Mouse (Mus musculus) liver, adult 2 months (tissue): ENCODE data around the gene Gm20388. TPM values are rescaled to one million over a fixed set of nuclear protein-coding genes. Genes with fewer than 3 reads are reported as not detected.

Experiments
- DNase-seq: peaks from one replicate; pipeline ENCODE4 v3.0.0-alpha.2; 2011; ENCODE audit warnings: low read depth, low spot score; ENCODE audit errors: extremely low read depth
- H3K27ac ChIP-seq: fragments of 200-500 bp; replicated peaks from 2 replicates; pipeline ENCODE4 v1.5.1; 2012; ENCODE audit warnings: low read depth, mild to moderate bottlenecking, control low read depth, inconsistent platforms, low read length; ENCODE audit not compliant: insufficient read depth
- H3K27me3 ChIP-seq: fragments of 200-500 bp; 2 replicates; pipeline ENCODE4 v1.6.1; 2012; ENCODE audit warnings: mild to moderate bottlenecking, moderate library complexity, low read length, inconsistent platforms; ENCODE audit not compliant: control insufficient read depth, insufficient read depth
- H3K36me3 ChIP-seq: fragments of 200-500 bp; 2 replicates; pipeline ENCODE4 v1.6.1; 2012; ENCODE audit warnings: low read length, inconsistent platforms; ENCODE audit not compliant: control insufficient read depth, insufficient read depth
- H3K4me1 ChIP-seq: fragments of 200-500 bp; 2 replicates; pipeline ENCODE4 v1.6.1; 2011; ENCODE audit warnings: low read length; ENCODE audit not compliant: control insufficient read depth, insufficient read depth
- H3K4me3 ChIP-seq: fragments of 200-500 bp; 2 replicates; pipeline ENCODE4 v1.5.1; 2011; ENCODE audit warnings: low read depth, mild to moderate bottlenecking, control low read depth, low read length, moderate library complexity; ENCODE audit not compliant: insufficient read depth
- H3K79me2 ChIP-seq: fragments of 200-500 bp; 2 replicates; pipeline ENCODE4 v1.6.1; 2012; ENCODE audit warnings: inconsistent platforms, mild to moderate bottlenecking, low read length, moderate library complexity; ENCODE audit not compliant: control insufficient read depth, insufficient read depth
- H3K9ac ChIP-seq: fragments of 200-500 bp; 2 replicates; pipeline ENCODE4 v1.6.1; 2012; ENCODE audit warnings: low read depth, mild to moderate bottlenecking, control low read depth, inconsistent platforms, low read length
- CTCF ChIP-seq: fragments of 200-500 bp; IDR thresholded peaks from 2 replicates; pipeline ENCODE4 v1.5.1; 2011; ENCODE audit warnings: low read depth, low read length, control low read depth
- POLR2A ChIP-seq: fragments of 200-500 bp; IDR thresholded peaks from 2 replicates; pipeline ENCODE4 v1.6.1; 2011; ENCODE audit warnings: low read length, control low read depth; ENCODE audit not compliant: insufficient read depth; ENCODE audit errors: extremely low read depth
- WGBS: fragments of 180-500 bp; shearing (Covaris S2); methylation state at CpG from one replicate; pipeline ENCODE4 v1.1.7; 2018; 5-methylcytosine and 5-hydroxymethylcytosine counted together
- polyA plus RNA-seq: library from polyadenylated mRNA; depleted of rRNA; stranded (reverse); fragments of >200 nt; gene quantifications from 2 replicates; pipeline ENCODE4 v1.2.3, GENCODE M21; 2012
- total RNA-seq: library from RNA; depleted of rRNA; stranded (reverse); fragments of >200 nt; gene quantifications from 2 replicates; pipeline ENCODE4 v1.2.3, GENCODE M21; 2014

The Gm20388 gene
- total and polyA plus RNA-seq, 2 experiments: 6.4 to 19.9 TPM

DNA sequence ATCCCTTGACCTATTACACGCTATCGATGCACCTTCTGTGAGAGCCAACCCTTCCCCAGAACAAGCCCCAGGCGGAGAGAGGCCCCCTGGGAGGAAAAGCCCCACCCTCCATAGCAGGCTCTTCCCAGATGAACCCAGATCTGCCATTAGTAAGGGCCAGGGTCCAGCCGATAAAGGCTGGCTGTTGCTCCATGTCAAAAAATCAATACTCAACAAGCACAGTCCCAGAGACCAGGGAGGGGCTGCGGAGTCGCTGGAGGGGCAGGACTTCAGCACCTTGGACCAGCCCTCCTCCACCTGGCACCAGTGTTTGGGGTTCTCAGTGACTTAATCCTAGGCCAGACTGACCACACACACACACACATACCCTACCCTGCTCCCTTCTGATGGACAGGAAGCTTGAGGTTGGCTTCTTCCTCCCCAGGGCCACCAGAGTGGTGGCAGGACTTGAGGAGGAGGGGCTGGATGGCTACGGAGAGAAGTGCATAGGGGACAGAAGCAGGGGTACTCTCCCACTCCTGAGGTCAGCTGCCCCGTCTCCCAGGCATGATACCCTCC, 2407.4 kb downstream of the Gm20388 start:
- DNase-seq: peak; percentile 91
- no peaks in the 10 kb centered on the region for H3K27me3 ChIP-seq
- no peaks in the 10 kb centered on the region for H3K36me3 ChIP-seq
- peak overlapping the region; percentile 57 for H3K27ac ChIP-seq
- 14% methylated on average over 8 of the region's 8 CpGs for WGBS
- H3K4me1 ChIP-seq: peaks cover 59% of the 10 kb centered on the region
- H3K4me3 ChIP-seq: no peak overlapping the region
- H3K9ac ChIP-seq: peak overlapping the region; percentile 3; the same call in 1 of the 2 replicates
- TF ChIP-seq POLR2A (no peak), CTCF (no peak)
- H3K79me2 ChIP-seq: peaks cover 13% of the 10 kb centered on the region; the same call in 1 of the 2 replicates

DNA sequence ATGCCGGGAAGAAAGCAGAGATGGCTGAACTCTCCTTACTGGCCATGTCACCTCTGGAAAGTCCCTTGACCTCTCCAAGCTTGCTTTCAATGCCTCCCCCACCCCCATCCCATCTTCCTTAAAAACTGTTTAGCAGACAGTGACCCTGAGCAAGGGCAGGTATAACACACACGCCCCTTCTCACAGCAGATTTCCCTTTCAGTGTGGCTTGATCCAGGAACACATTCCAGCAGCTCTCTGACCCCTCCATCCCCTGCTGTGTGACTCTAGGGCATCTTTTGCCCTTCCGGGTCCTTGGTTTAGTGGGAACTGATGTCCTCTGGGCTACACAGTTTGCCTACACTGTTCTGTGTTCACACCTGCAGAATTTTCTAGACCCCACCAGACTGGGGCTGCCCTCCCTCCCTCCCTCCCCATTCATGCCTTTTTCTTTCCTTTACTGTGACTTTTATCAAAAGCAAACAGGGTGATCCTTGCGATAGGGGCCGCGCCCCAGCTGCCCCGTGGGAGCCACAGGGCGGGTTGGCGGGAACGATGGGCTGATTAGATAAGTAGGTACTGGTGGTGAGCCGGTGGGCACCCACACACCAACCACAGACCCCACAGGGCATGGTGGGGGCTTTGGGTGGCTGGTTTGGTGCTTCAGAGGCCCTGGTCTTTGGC, 2408.5 kb downstream of the Gm20388 start:
- TF ChIP-seq CTCF: no peak
- TF ChIP-seq POLR2A: no peak
- Histone ChIP-seq H3K27ac (no peak overlapping the region), H3K36me3 (no peaks in the 10 kb centered on the region), H3K9ac (no peak overlapping the region), H3K4me3 (no peak overlapping the region), H3K27me3 (no peaks in the 10 kb centered on the region), H3K79me2 (peaks cover 11% of the 10 kb centered on the region; the same call in 1 of the 2 replicates), H3K4me1 (peaks cover 55% of the 10 kb centered on the region)
- WGBS: 45% methylated on average over 11 of the region's 11 CpGs
- DNase-seq: no peak

- TF ChIP-seq POLR2A (no peak), CTCF (no peak)
- H3K27ac ChIP-seq: no peak overlapping the region
- H3K36me3 ChIP-seq: no peaks in the 10 kb centered on the region
- H3K79me2 ChIP-seq: peaks cover 9% of the 10 kb centered on the region; the same call in 1 of the 2 replicates
- peaks cover 52% of the 10 kb centered on the region for H3K4me1 ChIP-seq
- WGBS: 31% methylated on average over 7 of the region's 7 CpGs
- H3K9ac ChIP-seq: no peak overlapping the region
- peak; percentile 76 for DNase-seq
- H3K27me3 ChIP-seq: no peaks in the 10 kb centered on the region
- H3K4me3 ChIP-seq: no peak overlapping the region
Observed at GRCm38 (mm10) chr8:122319708-122320075, 2409.1 kb downstream of the Gm20388 start.

- WGBS: 56% methylated on average over 3 of the region's 3 CpGs
- H3K36me3 ChIP-seq: no peaks in the 10 kb centered on the region
- no peak for TF ChIP-seq CTCF
- TF ChIP-seq POLR2A: no peak
- peaks cover 46% of the 10 kb centered on the region for H3K4me1 ChIP-seq
- H3K27ac ChIP-seq: no peak overlapping the region
- H3K79me2 ChIP-seq: peaks cover 9% of the 10 kb centered on the region; the same call in 1 of the 2 replicates
- no peak overlapping the region for H3K9ac ChIP-seq
- no peak for DNase-seq
- H3K4me3 ChIP-seq: no peak overlapping the region
- no peaks in the 10 kb centered on the region for H3K27me3 ChIP-seq
Observed at GRCm38 (mm10) chr8:122320541-122320940, 2409.9 kb downstream of the Gm20388 start.

- Histone ChIP-seq H3K9ac (no peak overlapping the region), H3K36me3 (no peaks in the 10 kb centered on the region), H3K4me1 (peaks cover 39% of the 10 kb centered on the region), H3K79me2 (peaks cover 9% of the 10 kb centered on the region; the same call in 1 of the 2 replicates), H3K27ac (no peak overlapping the region), H3K4me3 (no peak overlapping the region), H3K27me3 (no peaks in the 10 kb centered on the region)
- DNase-seq: peak; percentile 51
- WGBS: 49% methylated on average over 10 of the region's 10 CpGs
- no peak for TF ChIP-seq POLR2A
- TF ChIP-seq CTCF: no peak
Observed at GRCm38 (mm10) chr8:122321455-122321921, 2410.8 kb downstream of the Gm20388 start.

DNA sequence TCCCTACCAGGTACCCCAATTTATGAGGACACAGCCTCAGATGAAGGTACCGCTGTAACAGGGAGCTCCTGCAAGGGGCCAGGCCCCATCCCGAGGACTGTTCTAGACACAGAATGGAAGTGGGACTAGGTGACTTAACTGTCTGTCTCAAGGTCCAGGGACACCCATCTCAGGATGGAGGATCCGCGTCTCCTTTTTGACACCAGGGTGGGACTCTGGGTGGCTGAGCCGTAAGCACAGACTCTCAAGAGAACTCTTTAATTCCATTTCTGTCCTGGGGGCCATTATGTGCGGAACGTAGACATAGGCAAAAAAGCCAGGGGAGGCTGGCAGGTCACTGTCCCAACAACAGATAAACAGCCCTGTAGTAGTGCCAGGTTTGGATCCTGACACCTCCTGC, 2411.5 kb downstream of the Gm20388 start:
- Histone ChIP-seq H3K79me2 (peaks cover 9% of the 10 kb centered on the region; the same call in 1 of the 2 replicates), H3K27me3 (no peaks in the 10 kb centered on the region), H3K4me3 (no peak overlapping the region), H3K36me3 (no peaks in the 10 kb centered on the region), H3K27ac (no peak overlapping the region), H3K4me1 (peaks cover 32% of the 10 kb centered on the region), H3K9ac (no peak overlapping the region)
- 85% methylated on average over 7 of the region's 7 CpGs for WGBS
- TF ChIP-seq POLR2A (no peak), CTCF (no peak)
- DNase-seq: no peak
